Mouse (Mus musculus) retina, embryonic 14.5 days (tissue): ENCODE results near the gene Spns2.

Experiments used
- DNase-seq: peaks from one replicate; pipeline ENCODE4 v3.0.0-alpha.2; 2015; ENCODE audit warnings: low spot score

Spns2 gene

DNA sequence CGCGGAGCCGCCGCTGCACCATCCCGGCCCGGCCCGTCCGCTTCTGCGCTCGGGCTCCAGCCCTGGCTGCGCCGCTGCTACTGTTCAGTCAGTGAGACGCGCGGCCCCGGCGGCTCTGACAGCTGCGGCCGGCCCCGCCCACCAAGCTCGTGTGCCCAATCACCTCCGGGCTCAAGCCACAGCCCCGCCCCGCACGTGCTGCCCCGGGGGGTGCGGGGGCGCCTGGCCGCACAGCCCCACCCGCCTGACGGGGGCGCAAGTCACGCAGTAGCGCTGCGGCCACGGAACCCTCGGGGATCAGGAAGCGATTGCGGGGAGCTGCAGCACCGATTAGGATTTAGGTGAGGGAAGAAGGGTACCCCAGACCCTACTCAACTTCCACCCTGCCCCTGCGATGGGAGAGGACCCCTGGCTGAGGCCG is at the start of gene Spns2:
TSS of gene Spns2 (minus strand) at position 24 of the 421 bp plus-strand sequence.
- DNase-seq = peak; percentile 89

DNA sequence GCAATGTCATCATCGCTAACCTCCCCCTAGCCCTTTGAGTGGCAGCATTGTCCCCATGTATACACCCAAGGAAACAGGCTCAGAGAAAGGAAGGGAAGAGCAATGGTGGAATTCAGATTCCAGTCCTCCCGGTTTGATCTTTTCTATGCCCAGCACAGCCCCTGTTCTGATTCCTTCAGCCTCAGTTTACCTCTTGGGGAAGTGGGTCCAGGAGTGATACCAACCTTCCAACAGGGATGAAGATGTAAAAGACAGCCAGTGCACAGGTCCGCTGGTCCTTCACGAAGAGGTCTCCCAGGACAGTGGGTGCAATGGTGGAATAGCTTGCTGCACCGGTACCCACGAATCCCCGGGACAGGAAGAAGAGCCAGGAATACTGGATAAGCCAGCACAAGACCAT is 49.1 kb upstream of the Spns2 start:
- no peak for DNase-seq

DNA sequence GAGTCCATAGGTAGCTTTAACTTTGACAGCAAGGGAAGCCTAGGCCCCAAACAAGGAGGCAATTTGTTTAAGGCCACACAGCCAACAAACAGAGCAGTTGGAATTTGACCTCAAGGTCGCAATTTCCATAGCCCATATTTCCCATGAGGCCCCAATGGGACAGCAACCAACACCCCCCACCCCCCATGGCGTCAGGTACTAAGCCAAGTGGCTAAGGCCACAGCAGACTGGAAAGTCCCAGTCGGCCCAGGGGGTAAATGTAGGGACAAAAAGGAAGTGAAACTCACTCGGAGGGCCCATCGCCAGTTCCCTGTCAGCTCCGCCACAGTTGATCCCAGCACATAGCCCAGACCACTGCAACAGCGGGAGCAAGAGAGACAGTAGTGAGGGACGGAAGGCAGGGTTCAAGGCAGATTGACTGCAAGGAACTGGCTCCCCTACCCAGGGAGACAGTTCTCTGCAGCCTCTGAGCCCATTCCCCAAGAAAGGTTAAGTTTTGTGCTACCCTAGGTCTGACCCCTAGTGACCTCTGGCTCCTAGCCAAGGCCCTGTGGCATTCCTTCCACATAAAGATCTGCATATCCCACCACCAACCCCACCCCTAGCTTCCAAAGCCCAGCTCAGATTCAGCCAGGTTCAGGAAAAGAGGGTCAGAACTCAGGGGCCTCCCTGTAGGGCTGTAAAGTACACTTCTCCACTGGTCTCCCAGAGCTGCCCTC is 48.5 kb upstream of the Spns2 start:
- no peak for DNase-seq

DNA sequence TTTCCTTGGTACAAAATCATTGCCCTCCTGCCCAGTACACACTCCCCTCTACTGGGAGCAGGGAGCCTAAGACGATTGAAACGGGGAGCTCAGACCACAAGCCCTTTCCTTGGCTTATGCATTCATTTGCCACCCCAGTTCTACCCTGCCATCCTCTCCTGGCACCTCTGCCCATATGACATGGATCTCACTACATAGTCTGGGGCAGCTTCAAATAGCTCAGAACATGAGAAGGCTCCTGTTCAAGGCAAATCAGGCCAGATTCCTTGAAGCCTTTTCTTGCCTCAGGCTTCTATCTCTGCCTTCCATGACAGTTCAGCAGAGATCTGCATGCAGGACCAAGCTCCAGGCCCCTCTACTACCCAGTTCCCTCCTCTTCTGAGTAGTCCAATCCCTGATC is 47.8 kb upstream of the Spns2 start:
- DNase-seq = no peak

DNA sequence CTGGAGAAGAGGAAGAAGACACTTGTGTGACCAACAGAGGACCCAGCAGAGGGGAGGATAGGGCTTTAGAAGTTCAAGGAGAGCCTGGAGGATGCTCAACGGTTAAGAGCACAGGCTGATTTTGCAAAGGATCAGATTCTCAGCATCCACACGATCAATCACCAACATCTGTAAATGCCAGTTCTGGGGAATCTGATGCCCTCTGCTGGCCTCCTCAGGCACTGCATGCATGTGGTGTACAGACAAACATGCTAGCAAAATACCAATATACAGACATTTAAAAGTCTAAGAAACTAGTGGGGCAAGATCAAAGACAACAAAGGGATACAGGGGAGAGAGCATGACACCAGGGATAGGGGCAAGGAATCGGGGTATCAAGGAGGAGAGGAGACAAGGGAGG is 45.8 kb upstream of the Spns2 start:
- peak; percentile 28 for DNase-seq

DNA sequence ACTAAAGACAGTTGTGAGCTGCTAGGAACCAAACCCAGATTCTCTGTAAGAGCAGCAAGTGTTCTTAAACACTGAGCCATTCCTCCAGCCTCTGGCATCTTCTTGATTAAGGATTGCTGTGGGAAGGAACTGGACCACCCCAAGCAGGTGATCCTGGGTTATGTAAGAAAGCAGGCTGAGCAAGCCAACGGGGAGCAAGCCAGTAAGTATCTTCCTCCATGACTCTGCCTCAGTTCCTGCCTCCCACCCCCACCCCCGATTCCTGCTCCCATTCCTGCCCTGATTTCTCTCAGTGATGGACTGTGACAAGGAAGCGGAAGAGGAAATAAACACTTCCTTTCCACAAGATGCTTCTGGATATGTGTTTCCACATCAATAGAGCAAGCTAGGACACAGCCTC is 43.2 kb upstream of the Spns2 start:
- no peak for DNase-seq

DNA sequence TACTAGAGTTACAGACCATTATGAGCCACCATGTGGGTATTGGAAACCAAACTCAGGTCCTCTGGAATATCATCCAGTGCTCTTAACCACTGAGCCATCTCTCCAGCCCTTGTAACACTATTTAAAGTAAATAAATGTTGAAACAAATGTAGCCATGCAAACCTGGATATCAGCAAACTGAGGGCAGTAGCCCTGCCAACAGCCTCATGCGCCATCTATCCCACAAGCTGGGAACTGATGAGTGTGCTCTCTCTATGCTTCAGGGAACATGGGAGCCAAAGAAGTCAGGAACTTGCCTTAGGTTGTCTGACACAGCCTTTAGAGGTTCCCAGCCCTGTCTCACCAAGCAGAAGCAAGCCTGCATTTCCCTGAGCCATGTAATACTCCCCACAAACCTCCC is 41.9 kb upstream of the Spns2 start:
- DNase-seq = no peak

DNA sequence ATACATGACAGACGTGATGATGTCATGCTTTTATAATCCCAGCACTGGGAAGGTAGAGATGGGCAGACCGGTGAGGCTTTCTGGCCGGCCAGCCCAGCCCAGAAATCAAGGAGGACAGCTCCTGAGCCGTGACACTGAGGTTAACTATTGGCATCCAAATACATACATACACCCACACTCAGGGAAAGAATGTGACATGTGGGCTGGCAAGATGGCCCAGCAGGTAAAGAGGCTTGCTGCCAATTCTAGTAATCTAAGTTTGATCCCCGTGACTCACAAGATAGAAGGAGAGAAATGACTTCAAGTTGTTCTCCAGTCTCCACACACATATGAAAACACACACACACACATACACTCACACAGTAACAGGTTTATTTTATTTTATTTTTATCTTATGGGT is 41.4 kb upstream of the Spns2 start:
- no peak for DNase-seq

DNA sequence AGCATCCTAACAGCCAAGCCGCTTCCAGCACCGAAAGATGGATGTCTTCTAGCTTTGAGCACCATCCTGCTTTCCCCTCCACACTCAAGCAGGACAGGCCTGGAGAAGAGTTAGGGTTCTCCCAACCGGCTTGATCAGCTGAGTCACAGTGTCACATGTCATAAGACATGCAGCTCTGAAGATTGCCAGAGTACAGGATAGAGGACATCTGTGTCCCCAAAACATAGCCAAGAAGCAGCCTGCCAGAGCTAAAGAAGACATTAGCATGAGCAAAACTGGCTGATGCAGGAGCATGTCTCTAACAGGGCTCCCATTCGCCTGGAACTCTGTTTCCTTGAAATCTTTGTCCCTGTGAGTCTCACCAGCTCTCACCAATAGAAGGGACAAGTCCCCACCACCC is 36.5 kb upstream of the Spns2 start:
- DNase-seq = no peak

DNA sequence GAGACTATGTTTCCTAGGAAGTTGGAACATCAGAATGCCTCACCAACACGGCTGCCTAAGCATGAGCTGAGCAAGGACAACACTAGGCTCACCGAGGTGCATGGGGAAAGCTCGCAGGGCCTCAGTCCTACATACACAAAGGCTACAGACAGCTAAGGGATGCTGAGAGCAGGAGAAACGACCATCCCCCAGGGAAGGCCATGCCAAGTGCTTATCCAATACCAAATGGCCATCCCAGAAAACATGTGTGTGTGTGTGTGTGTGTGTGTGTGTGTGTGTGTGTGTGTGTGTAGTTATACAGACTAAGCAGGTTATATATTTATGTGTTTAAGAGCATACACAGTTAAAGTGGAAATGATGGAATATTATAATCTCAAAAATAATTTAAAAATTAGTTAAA is 34.0 kb upstream of the Spns2 start:
- peak; percentile 13 for DNase-seq

DNA sequence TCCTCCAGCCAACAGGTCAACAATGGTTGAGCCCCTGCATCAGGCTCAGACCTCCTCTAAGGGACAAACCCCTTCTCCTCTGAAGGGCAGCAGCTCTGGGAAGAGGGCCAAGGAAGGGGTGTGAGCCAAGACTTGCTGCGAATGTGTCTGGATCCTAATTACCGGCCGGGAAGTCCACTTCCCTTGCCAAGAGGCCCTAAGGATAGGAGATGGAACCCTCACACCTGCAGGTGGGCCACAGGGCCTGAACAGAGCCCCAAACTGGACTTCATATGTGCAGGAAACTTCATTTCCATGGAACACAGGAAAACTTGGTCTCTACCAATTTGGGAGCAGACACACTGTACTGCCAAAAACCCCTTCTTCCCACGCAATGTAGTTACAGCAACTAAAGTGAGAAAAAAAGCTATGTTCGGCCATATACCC is 32.9 kb upstream of the Spns2 start:
- no peak for DNase-seq

DNA sequence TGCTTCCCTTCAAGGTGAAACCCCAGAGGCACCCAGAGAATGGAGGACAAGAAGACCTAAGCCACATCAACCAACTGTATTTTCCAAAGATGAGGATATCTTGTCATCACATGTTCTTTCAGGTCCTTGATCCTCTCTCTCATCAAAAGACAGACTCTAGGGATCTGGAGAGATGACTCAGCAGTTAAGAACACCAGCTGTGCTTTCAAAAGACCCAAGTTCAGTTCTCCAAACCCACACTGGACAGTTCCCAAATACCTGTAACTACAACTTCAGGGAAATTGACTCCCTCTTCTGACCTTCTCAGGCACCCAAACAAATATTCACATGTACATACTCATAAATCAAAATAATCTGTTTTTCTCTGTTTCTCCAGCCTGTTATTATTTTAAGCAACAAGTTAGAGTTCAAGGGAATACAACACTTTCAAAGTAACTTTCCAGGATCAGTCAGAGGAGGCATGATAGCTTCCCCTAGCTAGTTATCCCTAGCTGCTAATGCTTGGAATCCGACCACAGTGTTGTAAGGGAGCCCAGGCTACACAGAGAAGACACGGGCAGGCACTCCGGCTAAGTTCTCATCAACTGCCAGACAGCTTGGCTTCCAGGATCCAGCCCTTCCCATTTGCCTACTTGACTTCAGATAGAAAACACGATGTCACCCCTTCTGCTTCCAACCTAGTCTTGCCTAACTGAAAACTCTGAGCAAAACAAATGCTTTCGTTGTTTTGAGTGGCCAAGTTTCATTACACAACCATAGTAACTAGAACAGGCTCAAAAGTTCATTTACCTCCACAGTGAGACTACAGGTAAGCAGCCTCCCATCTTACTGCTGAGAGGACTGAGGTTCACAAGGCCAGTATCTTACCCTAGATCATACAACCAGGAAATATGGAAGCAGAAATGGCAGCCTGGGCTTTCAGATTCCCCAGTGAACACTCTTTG is 32.2 kb upstream of the Spns2 start:
- no peak for DNase-seq

DNA sequence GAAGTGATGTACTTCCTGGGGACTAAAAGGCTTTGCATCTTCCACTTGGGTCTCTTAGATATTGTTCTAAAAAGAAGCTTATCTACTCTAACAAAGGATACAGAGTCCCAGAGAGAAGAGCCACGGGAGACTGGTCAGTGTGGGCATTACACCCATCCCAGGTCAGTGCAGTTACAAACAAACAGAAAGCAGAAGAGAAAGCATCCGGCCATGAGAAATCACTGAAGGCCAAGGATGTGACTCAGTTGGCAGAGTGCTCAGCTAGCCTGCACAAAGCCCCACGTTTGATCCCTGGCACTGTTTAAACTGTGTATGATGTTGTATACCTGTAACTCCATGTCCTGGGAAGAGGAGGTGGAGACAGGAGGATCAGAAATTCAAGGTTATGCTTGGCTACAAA is 30.2 kb upstream of the Spns2 start:
- DNase-seq = no peak

DNA sequence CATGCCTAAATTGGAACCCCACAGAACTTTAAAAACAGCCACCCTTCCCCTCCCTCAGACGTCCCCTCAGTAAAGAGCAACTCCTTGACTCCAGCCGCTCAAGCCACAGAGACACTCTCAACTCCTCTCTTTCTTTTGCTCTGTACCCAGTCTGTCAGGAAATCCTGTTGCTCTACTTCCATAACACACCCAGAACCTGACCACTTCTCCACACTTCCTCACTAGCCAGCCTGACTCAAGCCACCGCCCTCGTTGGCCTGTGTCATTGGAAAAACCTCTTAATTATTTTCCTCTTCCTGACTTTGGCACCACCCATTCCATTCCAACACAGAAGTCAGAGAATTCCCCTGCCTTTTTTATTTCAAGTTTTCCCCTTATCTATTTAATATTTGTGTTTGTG is 29.5 kb upstream of the Spns2 start:
- no peak for DNase-seq

DNA sequence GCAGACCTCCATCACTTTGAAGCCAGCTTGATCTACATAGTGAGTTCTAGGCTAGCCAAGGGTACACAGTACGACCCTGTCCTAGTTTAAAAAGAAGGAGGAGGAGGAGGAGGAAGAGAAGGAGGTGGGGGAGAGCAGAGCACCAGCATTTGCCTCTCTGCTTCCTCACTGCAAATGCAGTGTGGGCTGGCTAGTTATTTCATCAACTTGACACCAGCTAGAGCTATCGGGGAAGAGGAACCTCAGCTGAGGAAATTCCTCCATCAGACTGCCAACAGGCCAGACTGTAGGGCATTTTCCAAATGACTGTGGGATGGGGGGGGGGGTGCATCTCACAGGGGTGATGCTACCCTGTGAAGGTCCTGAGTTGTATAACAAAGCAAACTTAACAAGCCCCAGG is 28.7 kb upstream of the Spns2 start:
- no peak for DNase-seq

DNA sequence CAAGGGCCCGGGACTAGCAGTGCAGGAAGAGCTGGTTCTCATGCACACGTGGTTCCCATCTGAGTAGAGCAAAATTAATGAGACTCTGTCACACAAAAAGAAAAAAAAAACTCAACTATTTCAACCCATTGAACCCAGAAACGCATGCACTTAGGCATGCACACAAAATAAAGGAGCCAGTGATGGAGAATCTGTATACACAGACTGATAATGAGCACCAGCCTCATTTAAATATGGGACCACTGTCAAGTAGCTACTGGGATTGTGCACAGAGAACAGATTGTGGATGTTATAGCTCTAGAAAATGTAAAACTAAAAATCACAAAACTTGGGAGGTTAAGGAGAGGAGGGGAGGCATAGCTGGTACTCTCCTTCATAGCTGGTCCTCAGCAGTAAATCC is 25.3 kb upstream of the Spns2 start:
- DNase-seq = no peak

DNA sequence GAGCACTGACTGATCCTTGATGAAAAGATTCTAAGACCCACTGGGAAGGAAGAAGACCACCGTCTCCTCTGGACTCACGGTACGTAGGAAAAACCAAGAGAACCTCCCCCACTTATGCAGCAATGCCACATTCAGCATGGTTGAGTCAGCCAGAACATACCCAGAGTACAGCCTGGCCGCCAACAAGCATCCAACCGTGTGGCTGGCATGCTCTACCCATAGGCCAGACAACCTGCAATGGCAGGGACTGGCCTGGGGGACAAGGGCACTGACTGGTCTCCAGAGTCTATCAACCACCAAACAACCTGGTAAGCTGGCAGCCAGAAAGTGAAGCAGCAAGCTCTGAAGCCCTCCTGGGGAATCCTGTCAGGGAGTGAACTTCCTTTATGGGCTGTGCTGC is 18.9 kb upstream of the Spns2 start:
- DNase-seq = no peak

DNA sequence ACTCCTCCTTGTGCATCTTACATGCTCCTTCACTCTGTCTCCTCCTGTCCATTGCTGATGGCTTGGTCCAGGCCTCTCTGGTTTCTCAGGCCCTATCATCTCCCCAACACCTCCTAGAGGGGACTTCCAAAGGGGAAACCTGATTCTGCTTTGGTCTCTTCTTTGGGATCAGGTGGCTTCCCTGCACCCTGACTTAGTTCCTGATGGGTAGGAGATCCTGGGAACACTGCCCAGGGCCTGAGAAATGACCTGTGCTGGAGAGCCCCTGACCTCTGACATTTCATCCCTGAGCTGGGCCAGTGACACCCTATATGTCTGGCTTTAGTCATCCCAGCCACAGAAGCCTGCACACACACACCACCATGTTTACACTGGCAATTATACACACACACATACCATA is 17.9 kb upstream of the Spns2 start:
- DNase-seq = no peak

DNA sequence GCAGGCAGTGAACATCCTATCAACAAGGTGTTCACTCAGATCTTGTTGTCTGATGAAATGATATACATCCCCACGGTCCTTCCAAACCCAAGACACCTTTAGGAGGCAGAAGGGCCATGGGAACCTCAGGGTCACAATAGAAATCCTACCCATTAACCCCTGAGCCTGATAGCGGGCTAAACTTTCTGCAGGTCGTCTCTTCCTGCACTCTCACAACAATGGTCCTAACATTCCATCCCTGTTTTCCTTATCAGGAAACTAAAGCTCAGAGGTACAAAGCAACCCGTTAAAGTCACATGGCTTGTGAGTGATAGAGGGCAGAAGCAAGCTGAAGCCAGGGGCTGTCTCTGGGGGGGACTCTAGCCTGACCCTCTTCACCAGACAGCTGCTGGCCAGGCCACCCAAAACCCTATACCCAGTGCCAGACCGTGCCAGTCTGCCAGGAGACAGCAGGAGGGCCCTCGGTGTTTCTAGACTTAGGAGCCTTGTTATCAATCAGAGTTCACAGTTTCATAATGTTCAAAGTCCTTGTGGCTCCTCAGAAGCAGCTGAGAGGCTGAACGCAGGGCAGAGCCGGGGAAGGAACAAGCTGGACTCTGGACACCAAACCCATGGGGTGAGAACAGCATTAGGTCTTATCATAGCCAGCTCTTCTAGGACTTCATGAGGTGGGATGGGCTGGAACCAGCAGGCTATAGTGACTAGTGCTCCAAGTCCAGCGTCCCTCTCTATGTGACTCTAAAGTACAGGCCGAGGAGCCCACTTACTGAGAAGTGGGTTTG is 14.5 kb upstream of the Spns2 start:
- DNase-seq = no peak

DNA sequence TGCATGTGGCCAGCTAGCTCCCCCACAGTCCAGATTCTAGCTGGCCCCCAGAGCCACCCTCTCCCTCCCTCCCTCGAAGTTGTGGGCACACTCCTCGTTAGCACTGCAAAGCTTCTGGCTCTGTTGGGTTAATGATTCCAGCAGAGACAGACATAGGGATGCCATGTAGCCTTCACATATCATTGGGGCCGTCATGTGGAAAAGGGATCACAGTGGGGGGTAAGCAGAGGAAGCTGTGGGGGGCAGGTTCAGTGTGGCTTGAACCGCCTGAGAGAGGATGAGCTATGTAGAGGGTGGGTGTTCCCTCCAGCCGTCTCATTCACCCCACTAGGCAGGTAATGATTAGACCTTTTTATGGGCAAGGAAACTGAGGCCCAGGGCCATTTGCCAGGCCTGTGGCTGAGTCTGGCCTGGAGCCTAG is 13.8 kb upstream of the Spns2 start:
- no peak for DNase-seq

DNA sequence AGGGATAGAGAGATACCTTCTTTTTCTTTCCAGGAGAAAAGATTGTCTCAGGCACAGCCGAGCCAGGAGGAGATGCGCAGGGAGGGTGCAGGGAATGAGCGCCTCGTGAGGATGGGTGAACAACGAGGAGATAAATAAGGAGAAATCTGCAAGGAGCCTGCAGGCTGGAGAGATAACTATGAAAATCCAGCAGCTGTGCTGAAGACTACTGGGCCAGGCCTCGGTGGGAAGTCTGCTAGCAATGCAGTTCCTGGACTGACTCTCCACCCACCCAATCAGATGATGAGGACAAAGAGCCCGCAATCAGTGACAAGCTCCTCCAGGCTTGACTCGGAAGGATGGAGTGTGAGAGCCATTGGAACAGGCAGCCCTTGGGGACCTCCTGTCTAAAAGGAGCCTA is 12.5 kb upstream of the Spns2 start:
- DNase-seq = no peak

DNA sequence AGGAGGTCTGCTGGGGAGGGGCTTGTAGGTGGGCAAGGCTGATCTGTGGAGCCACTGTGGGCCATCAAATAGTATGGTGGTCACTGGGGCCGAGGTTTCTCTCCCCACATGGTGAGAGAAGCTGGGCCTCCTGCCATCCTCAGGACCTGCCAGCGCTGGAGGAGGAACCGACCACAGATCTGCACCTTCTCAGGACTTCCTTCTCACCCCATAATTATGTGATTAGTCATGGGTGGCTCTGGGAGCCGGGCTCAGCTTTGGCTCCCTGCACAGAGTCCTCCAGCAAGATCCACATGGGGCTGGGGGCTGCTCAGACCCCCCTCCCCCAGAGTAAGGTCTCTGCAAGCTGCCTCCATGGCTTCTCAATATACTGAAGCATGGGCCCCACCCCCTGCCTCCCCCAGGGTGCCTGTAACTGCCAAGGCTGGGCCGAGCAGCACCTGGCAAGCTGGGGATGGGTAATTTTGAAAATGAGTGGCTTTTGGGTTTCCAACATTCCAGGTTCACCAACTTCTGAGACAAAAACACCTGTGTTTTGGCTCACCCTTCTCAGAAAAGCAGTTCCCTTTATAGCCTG is 11.8 kb upstream of the Spns2 start:
- no peak for DNase-seq
